Mouse (Mus musculus) hindbrain, embryonic 11.5 days (tissue): ENCODE results near the gene Strap. TPM values are rescaled to one million over a fixed set of nuclear protein-coding genes. Genes with fewer than 3 reads are reported as not detected.

Experiments
- ATAC-seq: fragments of 200-750 bp; cut with Nextera tagmentation; 2 replicates; pipeline ENCODE4 v1.8.0; 2017; ENCODE audit warnings: mild to moderate bottlenecking, moderate TSS enrichment, moderate library complexity; ENCODE audit not compliant: low FRiP score
- DNase-seq: peaks from one replicate; pipeline ENCODE4 v3.0.0-alpha.2; 2015; ENCODE audit warnings: low spot score
- H3K27ac ChIP-seq: fragments of 300-500 bp; sonication (generic); 2 replicates; pipeline ENCODE4 v1.5.1; 2014; ENCODE audit warnings: mild to moderate bottlenecking, low read depth, low read length
- H3K27me3 ChIP-seq: fragments of 300-500 bp; sonication (generic); 2 replicates; pipeline ENCODE4 v1.6.1; 2014; ENCODE audit warnings: mild to moderate bottlenecking, low read length, moderate library complexity, mixed read lengths; ENCODE audit not compliant: control insufficient read depth, insufficient read depth
- H3K36me3 ChIP-seq: fragments of 300-500 bp; sonication (generic); 2 replicates; pipeline ENCODE4 v1.6.1; 2014; ENCODE audit warnings: mild to moderate bottlenecking, low read length, moderate library complexity, mixed read lengths; ENCODE audit not compliant: control insufficient read depth, insufficient read depth
- H3K4me1 ChIP-seq: fragments of 300-500 bp; sonication (generic); replicated peaks from 2 replicates; pipeline ENCODE4 v1.6.1; 2014; ENCODE audit warnings: low read length, mixed read lengths; ENCODE audit not compliant: control insufficient read depth, insufficient read depth
- H3K4me2 ChIP-seq: fragments of 300-500 bp; sonication (generic); replicated peaks from 2 replicates; pipeline ENCODE4 v1.6.1; 2014; ENCODE audit warnings: mild to moderate bottlenecking, low read depth, low read length
- H3K4me3 ChIP-seq: fragments of 300-500 bp; sonication (generic); 2 replicates; pipeline ENCODE4 v1.5.1; 2014; ENCODE audit warnings: low read depth, low read length
- H3K9ac ChIP-seq: fragments of 300-500 bp; sonication (generic); 2 replicates; pipeline ENCODE4 v1.6.1; 2014; ENCODE audit warnings: low read depth, low read length
- H3K9me3 ChIP-seq: fragments of 300-500 bp; sonication (generic); 2 replicates; pipeline ENCODE4 v1.6.1; 2016; ENCODE audit warnings: low read length; ENCODE audit not compliant: control insufficient read depth
- WGBS: fragments of 180-500 bp; shearing (Covaris S2); extraction: QIAGEN DNeasy Blood & Tissue Kit; methylation state at CpG from one replicate; pipeline ENCODE4 v1.1.7; 2014; 5-methylcytosine and 5-hydroxymethylcytosine counted together
- polyA plus RNA-seq: library from polyadenylated mRNA; unstranded; fragments of >200 nt; fragmentation: Nextera tagmentation; extraction: Ambion mirVana; gene quantifications from 2 replicates; pipeline ENCODE4 v1.2.1, GENCODE M21; 2014

Strap gene
- polyA plus RNA-seq, 1 experiment from 2014 or later = 245 TPM

- Histone ChIP-seq H3K4me3 (no peak overlapping the region), H3K9ac (no peak overlapping the region), H3K27me3 (no peaks in the 10 kb centered on the region), H3K27ac (no peak overlapping the region), H3K36me3 (no peaks in the 10 kb centered on the region), H3K4me2 (no peak overlapping the region), H3K9me3 (no peaks in the 10 kb centered on the region), H3K4me1 (no peaks in the 10 kb centered on the region)
- no peak for DNase-seq
- no peak for ATAC-seq
- 77% methylated on average over 8 of the region's 8 CpGs for WGBS
Observed at GRCm38 (mm10) chr6:137776981-137777380, 42.1 kb downstream of the Strap start.

- Histone ChIP-seq H3K4me2 (no peak overlapping the region), H3K4me3 (no peak overlapping the region), H3K4me1 (no peaks in the 10 kb centered on the region), H3K9ac (no peak overlapping the region), H3K27me3 (no peaks in the 10 kb centered on the region), H3K27ac (no peak overlapping the region), H3K9me3 (no peaks in the 10 kb centered on the region), H3K36me3 (no peaks in the 10 kb centered on the region)
- DNase-seq (no peak), ATAC-seq (no peak)
- WGBS = 93% methylated on average over 7 of the region's 7 CpGs
Observed at GRCm38 (mm10) chr6:137783899-137784637, 49.2 kb downstream of the Strap start.

- H3K4me3 ChIP-seq = no peak overlapping the region
- DNase-seq (no peak), ATAC-seq (no peak)
- no peak overlapping the region for H3K9ac ChIP-seq
- H3K4me2 ChIP-seq = no peak overlapping the region
- H3K36me3 ChIP-seq = no peaks in the 10 kb centered on the region
- 74% methylated on average over 9 of the region's 9 CpGs for WGBS
- no peaks in the 10 kb centered on the region for H3K4me1 ChIP-seq
- no peak overlapping the region for H3K27ac ChIP-seq
- H3K9me3 ChIP-seq = no peaks in the 10 kb centered on the region
- H3K27me3 ChIP-seq = no peaks in the 10 kb centered on the region
Observed at GRCm38 (mm10) chr6:137788976-137789590, 54.2 kb downstream of the Strap start.

- DNase-seq (no peak), ATAC-seq (no peak)
- WGBS = 71% methylated on average over 2 of the region's 2 CpGs
- H3K9ac ChIP-seq = no peak overlapping the region
- no peaks in the 10 kb centered on the region for H3K9me3 ChIP-seq
- no peak overlapping the region for H3K4me3 ChIP-seq
- no peaks in the 10 kb centered on the region for H3K27me3 ChIP-seq
- H3K4me2 ChIP-seq = no peak overlapping the region
- H3K36me3 ChIP-seq = no peaks in the 10 kb centered on the region
- H3K4me1 ChIP-seq = no peaks in the 10 kb centered on the region
- no peak overlapping the region for H3K27ac ChIP-seq
Observed at GRCm38 (mm10) chr6:137789658-137790057, 54.8 kb downstream of the Strap start.

GRCm38 (mm10) chr6:137795494-137795893 lies 60.6 kb downstream of the Strap start:
- H3K27me3 ChIP-seq = no peaks in the 10 kb centered on the region
- H3K27ac ChIP-seq = no peak overlapping the region
- H3K36me3 ChIP-seq = peaks cover 5% of the 10 kb centered on the region; the same call in 1 of the 2 replicates
- no peaks in the 10 kb centered on the region for H3K4me1 ChIP-seq
- H3K4me3 ChIP-seq = no peak overlapping the region
- ATAC-seq (no peak), DNase-seq (no peak)
- no peak overlapping the region for H3K9ac ChIP-seq
- H3K9me3 ChIP-seq = no peaks in the 10 kb centered on the region
- 83% methylated on average over 2 of the region's 2 CpGs for WGBS
- no peak overlapping the region for H3K4me2 ChIP-seq

- H3K9ac ChIP-seq = no peak overlapping the region
- no peak overlapping the region for H3K4me3 ChIP-seq
- ATAC-seq = peak; percentile 46
- H3K4me1 ChIP-seq = no peaks in the 10 kb centered on the region
- peaks cover 5% of the 10 kb centered on the region; the same call in 1 of the 2 replicates for H3K36me3 ChIP-seq
- peak; percentile 69 for DNase-seq
- H3K27me3 ChIP-seq = no peaks in the 10 kb centered on the region
- 75% methylated on average over 28 of the region's 29 CpGs for WGBS
- no peak overlapping the region for H3K27ac ChIP-seq
- no peak overlapping the region for H3K4me2 ChIP-seq
- H3K9me3 ChIP-seq = no peaks in the 10 kb centered on the region
Observed at GRCm38 (mm10) chr6:137796596-137797567, 62.0 kb downstream of the Strap start.

GRCm38 (mm10) chr6:137799253-137799652 lies 64.4 kb downstream of the Strap start:
- H3K9ac ChIP-seq = no peak overlapping the region
- H3K27me3 ChIP-seq = no peaks in the 10 kb centered on the region
- no peaks in the 10 kb centered on the region for H3K9me3 ChIP-seq
- DNase-seq (no peak), ATAC-seq (no peak)
- peaks cover 5% of the 10 kb centered on the region; the same call in 1 of the 2 replicates for H3K36me3 ChIP-seq
- H3K4me3 ChIP-seq = no peak overlapping the region
- WGBS = 92% methylated on average over 9 of the region's 9 CpGs
- H3K4me1 ChIP-seq = no peaks in the 10 kb centered on the region
- no peak overlapping the region for H3K27ac ChIP-seq
- no peak overlapping the region for H3K4me2 ChIP-seq
